Mouse (Mus musculus): Measurements from ENCODE around the gene Klhl29.

- TF ChIP-seq CTCF (IDR thresholded peaks at IDR 0.05; ENCODE audit: control insufficient read depth, insufficient read depth, insufficient read length): no peak
- TF ChIP-seq MYOG (IDR thresholded peaks at IDR 0.05; ENCODE audit: control insufficient read depth, extremely low read depth, insufficient read length): no peak
- TF ChIP-seq CEBPB (IDR thresholded peaks at IDR 0.05; ENCODE audit: low read depth): no peak
- TF ChIP-seq MAX (IDR thresholded peaks at IDR 0.05): no peak
- no peak for TF ChIP-seq MYOD1 (IDR thresholded peaks at IDR 0.05; ENCODE audit: control insufficient read depth, insufficient read length, low read depth)
Observed at GRCm38 (mm10) chr12:5104422-5105052, 270.9 kb downstream of the Klhl29 start.

Data from C2C12 (cell line).